Mouse (Mus musculus): ENCODE measurements around the gene Lipt1. TPM values are rescaled to one million over a fixed set of nuclear protein-coding genes. Genes with fewer than 3 reads are reported as not detected.

Lipt1 gene
- total and polyA plus RNA-seq, 3 experiments: 7.5 to 13.2 (median 7.9) TPM

DNA sequence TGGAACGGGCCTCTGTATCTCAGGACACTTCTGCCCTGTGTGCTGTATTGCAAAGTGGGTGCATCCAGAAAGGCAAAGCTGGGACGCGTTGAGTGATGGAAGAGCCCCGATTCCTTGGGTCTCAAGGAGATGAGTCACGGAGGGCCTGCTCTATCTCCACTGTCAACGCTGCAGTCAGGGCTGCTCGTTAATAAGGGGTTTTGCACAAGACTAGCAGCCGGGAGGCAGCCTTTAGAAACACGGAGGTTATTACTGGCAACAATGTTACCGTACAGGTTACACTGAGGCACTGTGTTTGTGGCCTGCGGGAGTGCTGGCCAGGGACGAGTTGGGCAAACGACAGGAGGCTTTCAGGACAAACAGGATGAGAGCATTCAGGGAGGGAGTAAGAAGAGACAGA, 46.1 kb downstream of the Lipt1 start:
- H3K9ac ChIP-seq (ENCODE audit: insufficient read depth, low read depth): no peak overlapping the region
- no peak overlapping the region for H3K4me2 ChIP-seq (ENCODE audit: insufficient read depth, low read depth, poor library complexity, severe bottlenecking)
- dilution Hi-C loops (cut with MboI; ENCODE audit: extremely low pct_ligation_motif_present, extremely low pct_unique_long_range_greater_than_20kb, low sequenced_read_pairs): no loop called here
- in situ Hi-C loops (cut with MboI; ENCODE audit: low pct_ligation_motif_present, low pct_unique_long_range_greater_than_20kb, low sequenced_read_pairs): no loop called here
- H3K4me1 ChIP-seq (ENCODE audit: control insufficient read depth in 1 of 2, insufficient read depth in 2 of 2): peaks cover 4 to 7% of the 10 kb centered on the region in 2 experiments; a peak in 1 of 4 replicates
- H3K9me3 ChIP-seq (replicated peaks; ENCODE audit: low read length): no peaks in the 10 kb centered on the region
- no peak overlapping the region for H3K4me3 ChIP-seq (replicated peaks in 1 of 3; ENCODE audit: low read depth in 2 of 3, low read length in 2 of 3, poor library complexity in 1 of 3)
- no peak for TF ChIP-seq POLR2A (IDR thresholded peaks at IDR 0.05; ENCODE audit: low read depth, low read length)
- TF ChIP-seq JUN (IDR thresholded peaks at IDR 0.05; ENCODE audit: insufficient read depth, low read depth, low read length): no peak
- no peak for TF ChIP-seq MYC (IDR thresholded peaks at IDR 0.05; ENCODE audit: low read depth, low read length)
- TF ChIP-seq POLR2AphosphoS2 (IDR thresholded peaks at IDR 0.05; ENCODE audit: low read depth, low read length): no peak
- TF ChIP-seq CHD1 (IDR thresholded peaks at IDR 0.05; ENCODE audit: low read depth, low read length): no peak
- H3K79me2 ChIP-seq (replicated peaks; ENCODE audit: control insufficient read depth, extremely low read depth, insufficient read depth, poor library complexity, severe bottlenecking): no peaks in the 10 kb centered on the region
- no peak for DNase-seq (ENCODE audit: extremely low read depth)
- H3K27ac ChIP-seq (ENCODE audit: insufficient read depth, low read depth): no peak overlapping the region
- H3K27me3 ChIP-seq (replicated peaks): peaks cover 11% of the 10 kb centered on the region
- no peaks in the 10 kb centered on the region for H3K36me3 ChIP-seq (replicated peaks in 1 of 2; ENCODE audit: control insufficient read depth in 1 of 2, insufficient read depth in 1 of 2, low read length in 1 of 2)

DNA sequence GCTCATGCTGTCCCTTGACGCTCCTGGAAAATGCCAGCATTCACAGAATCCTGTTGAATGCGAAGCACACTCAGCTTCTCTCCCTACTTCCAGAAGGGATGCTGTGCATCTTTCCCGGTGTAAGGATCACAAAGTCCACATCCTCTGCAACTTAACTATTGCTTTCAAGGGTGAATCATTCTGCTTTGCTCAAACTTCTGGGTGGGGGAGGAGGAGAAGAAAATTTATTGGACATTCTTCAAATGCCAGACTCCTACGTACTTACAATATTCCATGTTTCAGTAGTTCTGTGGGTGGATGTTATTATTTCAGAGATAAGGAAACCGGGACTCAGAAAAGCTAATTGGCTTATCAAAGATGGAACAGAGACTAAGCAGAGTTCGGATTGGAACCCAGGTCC, 46.6 kb downstream of the Lipt1 start:
- in situ Hi-C loops (cut with MboI; ENCODE audit: low pct_ligation_motif_present, low pct_unique_long_range_greater_than_20kb, low sequenced_read_pairs) (no loop called here), dilution Hi-C loops (cut with MboI; ENCODE audit: extremely low pct_ligation_motif_present, extremely low pct_unique_long_range_greater_than_20kb, low sequenced_read_pairs) (no loop called here)
- no peaks in the 10 kb centered on the region for H3K36me3 ChIP-seq (replicated peaks in 1 of 2; ENCODE audit: control insufficient read depth in 1 of 2, insufficient read depth in 1 of 2, low read length in 1 of 2)
- no peak overlapping the region for H3K9ac ChIP-seq (ENCODE audit: insufficient read depth, low read depth)
- H3K4me1 ChIP-seq (ENCODE audit: control insufficient read depth in 1 of 2, insufficient read depth in 2 of 2): peaks cover 4 to 7% of the 10 kb centered on the region in 2 experiments; a peak in 1 of 4 replicates
- H3K27ac ChIP-seq (ENCODE audit: insufficient read depth, low read depth): no peak overlapping the region
- TF ChIP-seq ZMIZ1 (IDR thresholded peaks at IDR 0.05; ENCODE audit: low read depth, low read length): no peak
- TF ChIP-seq MAFK (IDR thresholded peaks at IDR 0.05; ENCODE audit: insufficient replicate concordance, low read length): no peak
- TF ChIP-seq PAX5 (IDR thresholded peaks at IDR 0.05; ENCODE audit: low read length): no peak
- no peak for TF ChIP-seq CTCF (conservative IDR thresholded peaks at IDR 0.05 in 1 of 2, IDR thresholded peaks at IDR 0.05 in 1 of 2; ENCODE audit: low read depth in 2 of 2, low read length in 2 of 2)
- TF ChIP-seq POLR2AphosphoS2 (IDR thresholded peaks at IDR 0.05; ENCODE audit: low read depth, low read length): no peak
- TF ChIP-seq HCFC1 (IDR thresholded peaks at IDR 0.05; ENCODE audit: low read depth, low read length): no peak
- no peak for TF ChIP-seq MEF2A (IDR thresholded peaks at IDR 0.05; ENCODE audit: borderline replicate concordance, low read depth, low read length)
- no peak for TF ChIP-seq EP300 (IDR thresholded peaks at IDR 0.05; ENCODE audit: low read length)
- no peak for TF ChIP-seq MYC (IDR thresholded peaks at IDR 0.05; ENCODE audit: low read depth, low read length)
- TF ChIP-seq MXI1 (IDR thresholded peaks at IDR 0.05; ENCODE audit: low read depth, low read length): no peak
- no peak for TF ChIP-seq TBP (conservative IDR thresholded peaks at IDR 0.05; ENCODE audit: low read depth, low read length)
- TF ChIP-seq ELF1 (IDR thresholded peaks at IDR 0.05; ENCODE audit: low read depth, low read length): no peak
- no peak for TF ChIP-seq TCF12 (IDR thresholded peaks at IDR 0.05; ENCODE audit: low read depth, low read length)
- no peak for TF ChIP-seq UBTF (IDR thresholded peaks at IDR 0.05; ENCODE audit: low read depth, low read length)
- no peak for TF ChIP-seq CHD1 (IDR thresholded peaks at IDR 0.05; ENCODE audit: low read depth, low read length)
- no peaks in the 10 kb centered on the region for H3K9me3 ChIP-seq (replicated peaks; ENCODE audit: low read length)
- DNase-seq (ENCODE audit: extremely low read depth): no peak
- no peak overlapping the region for H3K4me3 ChIP-seq (replicated peaks in 1 of 3; ENCODE audit: low read depth in 2 of 3, low read length in 2 of 3, poor library complexity in 1 of 3)
- H3K27me3 ChIP-seq (replicated peaks): peaks cover 10% of the 10 kb centered on the region
- no peaks in the 10 kb centered on the region for H3K79me2 ChIP-seq (replicated peaks; ENCODE audit: control insufficient read depth, extremely low read depth, insufficient read depth, poor library complexity, severe bottlenecking)
- no peak overlapping the region for H3K4me2 ChIP-seq (ENCODE audit: insufficient read depth, low read depth, poor library complexity, severe bottlenecking)
